Mouse (Mus musculus): ENCODE data around the gene E430018J23Rik.
"Not testable (repeated sequence)": the region's sequence is repeated elsewhere in the genome, so short reads cannot be mapped to it uniquely, and the experiment has no call there.

E430018J23Rik gene

DNA sequence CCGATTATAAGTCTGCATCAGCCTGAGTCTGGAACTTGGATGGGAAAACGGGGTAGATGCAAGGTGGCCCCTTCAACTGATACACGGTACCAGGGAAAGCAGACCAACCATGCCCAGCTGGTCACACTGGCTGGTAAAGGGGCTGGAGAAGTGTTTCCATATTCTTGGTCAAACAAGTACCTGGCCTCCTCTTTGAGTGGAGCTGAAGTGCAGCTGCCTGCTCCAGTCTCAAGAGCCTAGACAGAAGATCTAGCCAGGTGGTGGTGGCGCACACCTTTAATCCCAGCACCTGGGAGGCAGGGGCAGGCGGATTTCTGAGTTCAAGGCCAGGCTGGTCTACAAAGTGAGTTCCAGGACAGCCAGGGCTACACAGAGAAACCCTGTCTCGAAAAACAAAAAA is 51.6 kb downstream of the E430018J23Rik start:
- DNase-seq (ENCODE audit: low spot score), result not testable (repeated sequence)

DNA sequence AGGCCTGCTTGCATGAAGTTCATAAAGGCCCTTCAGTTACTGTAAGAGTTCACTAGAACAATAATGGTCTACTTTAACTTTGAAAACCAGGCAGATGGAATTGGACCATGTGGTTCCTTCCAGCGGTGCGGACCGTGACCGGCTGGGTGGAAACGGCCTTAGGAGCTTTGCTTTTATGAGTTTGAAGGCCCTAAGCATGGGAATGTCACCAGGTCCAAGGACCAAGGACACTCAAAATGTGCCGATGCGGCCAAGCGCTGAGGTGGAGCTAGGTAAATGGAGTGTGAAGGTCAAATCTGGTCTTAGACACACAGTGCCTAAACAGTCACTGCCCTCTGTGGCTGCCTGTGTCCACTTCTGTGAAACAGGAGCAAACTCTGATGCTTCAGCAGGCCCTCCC is 52.1 kb downstream of the E430018J23Rik start:
- no peak for DNase-seq (ENCODE audit: low spot score)
